Mouse (Mus musculus) spleen, embryonic (tissue): ENCODE data around the gene Olfr205.
"Not testable (repeated sequence)": the region's sequence is repeated elsewhere in the genome, so short reads cannot be mapped to it uniquely, and the experiment has no call there.

ENCODE experiments used
- CTCF ChIA-PET: fragments of 350-600 bp; sonication (Branson Sonifier 250); formaldehyde crosslinking; loops from one replicate; lab custom pipeline; 2022; lab: Charles Lee

The Olfr205 gene

GRCm38 (mm10) chr16:59331038-59331437 is at the start of gene Olfr205:
Olfr205 (minus strand) TSS chr16:59331138.
- CTCF ChIA-PET = no interaction called here

- CTCF ChIA-PET = no interaction called here
Measured at GRCm38 (mm10) chr16:59363893-59364292, 33.0 kb upstream of the Olfr205 start, which contains the start of gene Olfr209. Olfr209 (minus strand) TSS chr16:59363993.

- CTCF ChIA-PET = no interaction called here
Measured at GRCm38 (mm10) chr16:59349146-59349545, 18.2 kb upstream of the Olfr205 start, which contains the start of gene Olfr206. Olfr206 (minus strand) TSS chr16:59349246.

- CTCF ChIA-PET = not testable (repeated sequence)
Measured at GRCm38 (mm10) chr16:59323262-59323661, 7.7 kb downstream of the Olfr205 start.

- CTCF ChIA-PET = no interaction called here
Measured at GRCm38 (mm10) chr16:59318148-59318547, 12.8 kb downstream of the Olfr205 start, which contains the start of gene Olfr204. Olfr204 (minus strand) TSS chr16:59318248.

- CTCF ChIA-PET = no interaction called here
Measured at GRCm38 (mm10) chr16:59298581-59298980, 32.4 kb downstream of the Olfr205 start, which contains the start of gene Olfr203. Olfr203 (plus strand) TSS chr16:59298881.

- CTCF ChIA-PET = not testable (repeated sequence)
Measured at GRCm38 (mm10) chr16:59287576-59287975, 43.4 kb downstream of the Olfr205 start.

- CTCF ChIA-PET = no interaction called here
Measured at GRCm38 (mm10) chr16:59286693-59287092, 44.2 kb downstream of the Olfr205 start, which contains the start of gene Olfr202. Olfr202 (minus strand) TSS chr16:59286793.

GRCm38 (mm10) chr16:59283476-59283875 is 47.5 kb downstream of the Olfr205 start:
- CTCF ChIA-PET = no interaction called here

- CTCF ChIA-PET = no interaction called here
Measured at GRCm38 (mm10) chr16:59280542-59280941, 50.4 kb downstream of the Olfr205 start.
